Mouse (Mus musculus): ENCODE results near the gene Slc41a3.
"Not testable (repeated sequence)": the region's sequence is repeated elsewhere in the genome, so short reads cannot be mapped to it uniquely, and the experiment has no call there.

The Slc41a3 gene

DNA sequence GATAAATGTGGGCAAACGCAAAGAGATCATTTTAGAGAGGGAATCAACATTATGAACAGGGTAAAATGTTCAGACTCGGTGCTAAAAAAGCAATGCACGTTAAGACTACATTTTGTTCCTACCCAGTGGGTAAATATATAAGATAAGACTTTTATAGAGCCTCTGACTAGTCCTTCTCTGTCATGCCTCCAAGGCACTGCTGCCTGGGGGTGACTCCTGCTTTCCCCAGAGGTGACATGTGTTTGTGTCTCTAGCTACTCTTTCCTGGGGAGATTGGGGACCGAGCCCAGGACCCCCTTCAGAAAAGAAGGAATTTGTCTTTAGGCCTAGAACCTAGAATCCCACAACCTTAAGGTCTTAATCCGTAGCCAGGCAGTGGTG is 18.9 kb downstream of the Slc41a3 start:
- no peak for DNase-seq (ENCODE audit: extremely low read depth, low read depth, low spot score)

DNA sequence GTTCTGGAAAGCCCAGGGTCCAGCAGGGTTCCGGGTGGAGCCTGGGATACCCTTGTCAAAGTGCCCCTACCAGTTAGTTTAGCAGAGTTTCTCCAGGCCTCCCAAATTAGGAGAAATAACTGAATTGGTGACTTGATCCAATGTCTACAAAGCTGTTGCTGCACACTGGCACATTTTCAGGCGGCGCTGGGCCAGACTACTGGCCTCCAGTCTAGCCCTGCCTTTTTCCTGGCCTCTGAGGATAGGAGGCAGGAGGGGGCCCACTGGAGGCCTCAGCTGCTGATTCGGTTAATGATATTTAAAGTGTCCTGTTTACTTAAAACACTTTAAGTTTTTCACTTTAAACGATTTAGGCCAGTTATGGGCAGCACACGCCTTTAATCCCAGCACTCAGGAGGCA is 19.7 kb downstream of the Slc41a3 start:
- no peak for DNase-seq (ENCODE audit: extremely low read depth, low read depth, low spot score)

DNA sequence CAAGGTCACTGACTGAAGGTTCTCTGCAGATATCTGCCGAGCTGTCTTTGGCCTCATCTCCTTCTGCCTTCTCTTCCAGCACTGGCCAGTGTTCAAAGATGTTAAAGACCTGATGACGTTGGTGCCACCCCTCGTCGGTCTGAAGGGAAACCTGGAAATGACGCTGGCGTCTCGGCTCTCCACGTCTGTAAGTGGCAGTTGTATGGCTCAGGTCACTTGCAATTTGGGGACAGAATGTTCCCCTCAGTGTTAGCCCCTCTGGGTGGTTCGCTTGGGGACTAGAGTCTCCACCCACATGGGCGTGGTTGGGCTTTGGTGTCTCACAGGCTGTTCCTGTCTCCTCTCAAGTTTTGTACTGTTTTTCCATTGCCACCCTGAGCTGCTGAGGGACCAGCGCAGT is 20.2 kb downstream of the Slc41a3 start:
- DNase-seq (ENCODE audit: extremely low read depth, low read depth, low spot score) = no peak

GRCm38 (mm10) chr6:90625207-90625994 is 20.9 kb downstream of the Slc41a3 start:
- no peak for DNase-seq (ENCODE audit: extremely low read depth, low read depth, low spot score)

GRCm38 (mm10) chr6:90627556-90627955 is 23.0 kb downstream of the Slc41a3 start:
- DNase-seq (ENCODE audit: extremely low read depth, low read depth, low spot score) = no peak

GRCm38 (mm10) chr6:90629506-90629905 is 25.0 kb downstream of the Slc41a3 start:
- no peak for DNase-seq (ENCODE audit: extremely low read depth, low read depth, low spot score)

DNA sequence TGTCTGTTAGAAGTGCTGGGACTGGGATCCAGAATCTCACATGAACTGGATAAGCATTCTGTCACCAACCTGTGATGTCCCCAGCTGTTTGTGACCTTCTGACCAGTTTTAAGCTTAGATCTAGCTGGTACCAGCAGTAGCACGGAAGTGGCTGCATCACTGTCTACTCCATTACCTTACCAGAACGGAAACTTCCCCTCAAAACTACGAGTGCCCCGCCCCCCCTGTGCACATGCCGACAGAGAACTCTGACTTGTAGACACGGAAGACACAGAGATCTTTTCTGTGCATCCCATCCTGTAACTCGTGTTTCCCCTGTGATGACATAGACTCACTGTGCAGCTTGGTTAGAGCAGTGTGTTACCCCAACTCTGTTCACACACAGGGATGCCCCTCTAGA is 25.9 kb downstream of the Slc41a3 start:
- no peak for DNase-seq (ENCODE audit: extremely low read depth, low read depth, low spot score)

- not testable (repeated sequence) for DNase-seq (ENCODE audit: extremely low read depth, low read depth, low spot score)
These were observed 28.0 kb downstream of the Slc41a3 start for GRCm38 (mm10) chr6:90632526-90632925.

- DNase-seq (ENCODE audit: extremely low read depth, low read depth, low spot score) = no peak
These were observed 30.6 kb downstream of the Slc41a3 start for GRCm38 (mm10) chr6:90635081-90635480.

GRCm38 (mm10) chr6:90635611-90636010 is 31.1 kb downstream of the Slc41a3 start:
- DNase-seq (ENCODE audit: extremely low read depth, low read depth, low spot score) = no peak

GRCm38 (mm10) chr6:90643057-90643456 is 38.5 kb downstream of the Slc41a3 start:
- no peak for DNase-seq (ENCODE audit: extremely low read depth, low read depth, low spot score)

DNA sequence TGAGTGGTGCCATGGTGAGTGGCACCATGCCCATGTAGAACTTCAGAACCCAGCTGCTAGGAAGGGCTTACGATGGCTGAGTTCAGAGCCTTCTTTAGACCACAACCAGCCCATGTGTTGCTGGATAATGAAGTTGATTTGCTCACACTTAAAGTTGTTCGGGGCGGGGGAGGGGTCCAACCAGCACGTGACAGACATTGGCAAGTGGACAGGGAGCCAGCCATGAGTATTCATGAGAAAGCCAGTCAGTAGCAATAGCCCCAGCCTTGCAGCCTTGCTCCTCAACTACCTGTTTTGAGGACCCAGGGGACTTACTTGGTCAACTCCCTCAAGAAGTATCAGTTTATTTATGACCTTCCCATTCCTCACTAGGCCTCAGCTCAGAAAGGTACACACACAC is 40.4 kb downstream of the Slc41a3 start:
- no peak for DNase-seq (ENCODE audit: extremely low read depth, low read depth, low spot score)

GRCm38 (mm10) chr6:90648391-90648790 is 43.9 kb downstream of the Slc41a3 start:
- no peak for DNase-seq (ENCODE audit: extremely low read depth, low read depth, low spot score)

DNA sequence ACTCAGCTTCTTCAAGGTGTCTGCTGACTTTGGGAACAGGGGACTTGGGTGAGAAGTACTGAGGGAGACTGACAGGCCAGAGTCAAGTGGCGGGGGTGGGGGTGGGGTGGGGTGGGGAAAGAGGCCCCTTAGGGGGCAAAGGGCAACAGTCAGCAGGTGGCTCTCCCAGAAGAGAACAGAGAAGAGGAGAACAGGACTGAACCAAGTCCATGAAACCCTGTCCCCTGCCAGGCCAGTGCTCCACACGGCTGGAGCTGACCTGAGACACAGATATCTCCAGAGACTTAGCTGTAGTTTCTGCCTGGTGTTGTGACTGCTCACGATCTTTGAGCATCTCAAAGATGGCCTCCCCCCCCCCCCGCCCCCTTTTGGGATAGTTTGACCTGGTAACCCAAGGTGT is 44.8 kb downstream of the Slc41a3 start:
- DNase-seq (ENCODE audit: extremely low read depth, low read depth, low spot score) = no peak

DNA sequence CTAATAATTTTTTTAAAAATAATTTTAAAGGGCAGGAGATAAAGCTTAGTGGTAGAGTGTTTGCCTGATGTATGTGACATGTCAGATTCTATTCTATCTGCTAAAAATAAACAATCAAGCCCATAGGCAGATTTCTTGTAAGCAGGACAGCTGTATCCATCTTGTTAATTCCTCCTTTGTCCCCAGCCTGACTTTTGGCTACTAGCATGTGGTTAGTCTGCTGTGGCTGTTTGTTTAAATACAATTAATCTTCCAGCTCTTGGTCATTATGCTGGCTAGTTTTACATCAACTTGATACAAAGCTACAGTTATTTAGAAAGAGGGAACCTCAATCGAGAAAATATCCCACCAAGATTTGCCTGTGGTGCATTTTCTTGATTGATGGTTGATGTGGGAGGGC is 46.1 kb downstream of the Slc41a3 start:
- no peak for DNase-seq (ENCODE audit: extremely low read depth, low read depth, low spot score)

- no peak for DNase-seq (ENCODE audit: extremely low read depth, low read depth, low spot score)
These were observed 49.2 kb downstream of the Slc41a3 start for GRCm38 (mm10) chr6:90653736-90654135.

DNA sequence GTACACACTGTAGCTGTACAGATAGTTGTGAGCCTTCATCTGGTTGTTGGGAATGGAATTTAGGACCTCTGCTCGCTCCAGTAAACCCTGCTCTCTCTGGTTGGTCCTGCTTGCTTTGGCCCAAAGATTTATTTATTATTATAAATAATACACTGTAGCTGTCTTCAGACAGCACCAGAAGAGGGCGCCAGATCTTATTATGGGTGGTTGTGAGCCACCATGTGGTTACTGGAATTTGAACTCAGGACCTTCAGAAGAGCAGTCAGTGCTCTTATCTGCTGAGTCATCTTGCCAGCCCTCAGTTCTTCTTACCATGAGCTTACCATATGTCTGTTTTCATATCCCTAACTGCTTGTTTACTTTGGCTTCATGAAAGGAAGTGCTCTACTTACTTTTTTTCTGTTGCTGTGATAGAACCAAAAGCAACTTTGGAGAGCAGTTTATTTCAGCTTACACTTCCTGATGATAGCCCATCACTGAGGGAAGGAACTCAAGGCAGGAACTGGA is 51.9 kb downstream of the Slc41a3 start:
- DNase-seq (ENCODE audit: extremely low read depth, low read depth, low spot score) = not testable (repeated sequence)

- no peak for DNase-seq (ENCODE audit: extremely low read depth, low read depth, low spot score)
These were observed 55.4 kb downstream of the Slc41a3 start for GRCm38 (mm10) chr6:90659913-90660312.

DNA sequence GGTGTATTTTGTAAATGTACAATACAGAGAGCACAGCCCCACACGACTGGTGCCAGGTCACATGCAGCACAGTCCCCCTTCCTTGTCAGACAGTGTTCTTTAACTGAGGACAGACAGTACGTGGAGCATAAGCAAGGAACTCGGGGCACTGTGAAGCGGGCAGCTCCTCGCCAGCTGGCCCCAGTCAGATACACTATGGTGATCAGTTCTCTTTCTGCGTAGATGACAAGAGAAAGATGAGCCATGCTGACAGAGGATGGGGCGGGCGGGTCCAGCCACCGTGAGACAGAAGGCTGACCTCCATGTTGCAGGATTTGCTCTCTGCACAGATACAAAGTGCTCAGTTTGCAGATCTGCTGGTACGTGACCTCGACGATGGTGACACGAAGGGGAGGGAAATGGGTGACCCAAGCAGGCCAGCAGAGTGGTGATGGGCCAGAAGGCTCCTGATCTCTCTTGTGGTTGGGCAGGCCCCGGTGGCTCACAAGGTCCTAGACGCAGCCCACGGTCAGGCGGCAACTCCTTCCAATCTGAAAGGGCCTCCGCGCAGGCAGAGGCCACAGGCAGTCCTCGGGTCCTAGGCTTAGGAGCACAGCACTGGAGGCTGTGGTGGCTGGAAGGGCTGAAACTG is 56.0 kb downstream of the Slc41a3 start:
- DNase-seq (ENCODE audit: extremely low read depth, low read depth, low spot score) = no peak

- no peak for DNase-seq (ENCODE audit: extremely low read depth, low read depth, low spot score)
These were observed 56.5 kb downstream of the Slc41a3 start for GRCm38 (mm10) chr6:90661029-90661399.

DNA sequence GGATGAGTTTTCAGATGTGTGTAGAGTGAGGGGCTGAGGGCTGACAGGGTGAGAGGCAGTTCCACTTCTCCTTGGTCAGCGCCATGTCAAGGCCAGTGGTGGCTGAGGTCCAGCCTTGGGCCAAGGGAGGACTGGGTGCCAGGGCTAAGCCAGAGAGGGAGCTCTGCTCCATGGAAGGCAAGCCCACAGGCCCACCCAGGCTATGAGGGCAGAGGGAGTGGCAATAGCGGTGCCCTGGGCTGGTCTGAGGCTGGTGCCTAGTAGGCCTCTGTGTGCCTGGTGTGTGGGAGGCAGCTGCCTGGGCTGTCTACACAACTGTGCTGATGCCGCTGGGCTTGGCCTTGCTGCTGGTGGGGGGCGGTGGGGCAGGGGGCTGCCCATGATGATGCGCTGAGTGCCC is 57.6 kb downstream of the Slc41a3 start:
- no peak for DNase-seq (ENCODE audit: extremely low read depth, low read depth, low spot score)

GRCm38 (mm10) chr6:90663736-90664135 is 59.2 kb downstream of the Slc41a3 start:
- DNase-seq (ENCODE audit: extremely low read depth, low read depth, low spot score) = no peak

DNA sequence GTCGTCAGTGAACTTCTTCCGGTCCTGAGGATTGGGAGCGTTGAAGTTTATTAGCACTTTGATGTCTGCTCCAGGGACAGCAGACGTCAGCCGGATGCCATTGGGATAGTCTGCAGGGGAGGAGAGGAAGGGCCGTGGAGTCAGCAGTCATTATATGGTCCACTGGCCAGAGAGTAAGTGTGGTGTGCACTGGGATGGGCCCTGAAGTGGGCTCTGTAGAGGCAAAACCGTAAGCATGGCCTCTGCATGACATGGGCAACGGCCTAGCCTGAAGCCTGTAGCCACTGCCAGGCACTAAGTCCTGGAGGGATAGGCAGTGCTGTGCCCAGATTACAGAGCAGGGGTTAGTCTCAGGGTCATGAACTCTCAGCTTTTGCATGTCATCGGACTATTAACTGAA is 64.2 kb downstream of the Slc41a3 start:
- DNase-seq (ENCODE audit: extremely low read depth, low read depth, low spot score) = no peak

All from fat pad, adult 2 months (tissue).